Mouse (Mus musculus) CD4-positive, CD25-positive, alpha-beta regulatory T cell, adult 2 months (primary cell): ENCODE measurements around the gene Eno3.
A peak's percentile ranks its signal among the peaks of the same experiment; 100 is the strongest.

Experiments
- DNase-seq: peaks from one replicate; pipeline ENCODE4 v3.0.0-alpha.2; 2012; ENCODE audit warnings: low read depth, low spot score

Gene Eno3

DNA sequence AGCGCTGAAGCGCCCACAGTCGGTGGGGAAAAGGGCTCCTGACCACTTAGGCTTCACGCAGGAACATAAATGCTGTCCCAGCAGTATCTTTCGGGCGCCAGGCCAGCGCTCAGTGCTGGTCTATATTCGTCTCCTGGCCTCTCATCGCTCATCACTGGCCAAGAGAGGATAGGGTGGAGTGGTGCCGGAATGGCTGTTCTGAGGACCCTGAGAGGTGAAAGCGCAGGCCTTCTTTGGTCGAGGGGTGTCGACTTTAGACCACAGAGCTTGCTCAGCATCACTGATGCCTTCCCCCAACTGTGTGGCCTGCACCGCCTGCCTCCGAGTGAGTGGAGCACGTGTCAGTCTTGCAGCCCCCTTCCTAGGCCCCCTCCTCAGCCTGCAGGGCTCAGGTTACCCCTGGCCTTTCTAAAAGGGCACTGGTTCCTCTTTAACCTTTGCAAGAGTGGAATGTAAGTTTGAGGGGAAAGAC is 510 bp upstream of the Eno3 start:
- peak; percentile 26 for DNase-seq

DNA sequence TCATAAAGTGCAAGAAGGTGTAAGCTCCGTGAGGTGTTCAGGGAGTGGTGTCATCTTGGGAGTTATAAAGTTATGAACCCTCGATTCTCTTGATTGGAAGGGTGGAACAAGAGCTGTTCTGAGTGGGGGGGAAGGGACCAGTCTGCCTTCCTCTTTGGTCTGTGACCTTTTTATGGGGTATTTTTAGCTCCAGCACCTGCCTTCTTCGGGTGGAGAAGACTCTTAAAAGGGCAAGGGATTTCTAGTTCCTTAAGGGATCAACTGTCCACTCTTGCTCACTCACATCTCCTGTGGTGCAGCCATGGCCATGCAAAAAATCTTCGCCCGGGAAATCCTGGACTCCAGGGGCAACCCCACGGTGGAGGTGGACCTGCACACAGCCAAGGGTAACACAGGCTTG is 571 bp downstream of the Eno3 start:
- DNase-seq: peak; percentile 30

DNA sequence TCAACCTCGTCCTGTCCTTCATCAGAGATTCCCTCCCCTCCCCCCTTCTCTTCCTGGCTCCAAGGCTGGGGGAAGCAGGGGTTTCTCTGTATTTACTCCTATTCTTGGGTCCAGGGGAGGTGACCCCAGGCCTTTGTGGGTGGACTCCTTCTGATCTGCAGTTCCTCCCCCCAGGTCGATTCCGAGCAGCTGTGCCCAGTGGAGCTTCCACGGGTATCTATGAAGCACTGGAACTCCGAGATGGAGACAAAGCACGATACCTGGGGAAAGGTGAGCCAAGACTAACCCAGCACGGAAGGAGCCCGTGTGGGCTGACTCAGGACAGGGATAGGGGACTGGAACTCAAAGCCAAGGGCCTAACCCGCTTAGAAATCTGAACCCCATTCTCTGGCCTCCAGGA is 989 bp downstream of the Eno3 start:
- no peak for DNase-seq

DNA sequence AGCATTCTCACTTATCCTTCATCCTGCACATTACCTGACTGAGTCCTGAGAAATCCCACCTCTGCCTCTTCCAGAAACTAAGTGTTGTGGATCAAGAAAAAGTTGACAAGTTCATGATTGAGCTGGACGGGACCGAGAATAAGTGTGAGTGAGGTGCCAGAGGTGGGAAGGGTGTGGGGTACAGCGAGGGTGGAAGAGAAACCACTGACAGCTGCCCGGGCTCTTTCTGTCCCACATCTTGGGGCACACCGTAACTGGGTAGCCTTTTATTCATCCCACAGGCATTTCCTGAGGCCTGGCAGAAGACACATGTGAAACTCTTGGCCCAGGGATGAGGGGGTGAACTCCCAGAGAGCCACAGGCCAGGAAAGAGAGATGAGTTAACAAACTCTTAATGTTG is 1.5 kb downstream of the Eno3 start:
- DNase-seq: no peak

GRCm38 (mm10) chr11:70658942-70659341 is 1.9 kb downstream of the Eno3 start:
- DNase-seq: no peak

GRCm38 (mm10) chr11:70660571-70660970 is 3.6 kb downstream of the Eno3 start:
- no peak for DNase-seq

GRCm38 (mm10) chr11:70663101-70663500 is 6.1 kb downstream of the Eno3 start:
- no peak for DNase-seq

GRCm38 (mm10) chr11:70663957-70664356 is 7.0 kb downstream of the Eno3 start:
- DNase-seq: no peak

DNA sequence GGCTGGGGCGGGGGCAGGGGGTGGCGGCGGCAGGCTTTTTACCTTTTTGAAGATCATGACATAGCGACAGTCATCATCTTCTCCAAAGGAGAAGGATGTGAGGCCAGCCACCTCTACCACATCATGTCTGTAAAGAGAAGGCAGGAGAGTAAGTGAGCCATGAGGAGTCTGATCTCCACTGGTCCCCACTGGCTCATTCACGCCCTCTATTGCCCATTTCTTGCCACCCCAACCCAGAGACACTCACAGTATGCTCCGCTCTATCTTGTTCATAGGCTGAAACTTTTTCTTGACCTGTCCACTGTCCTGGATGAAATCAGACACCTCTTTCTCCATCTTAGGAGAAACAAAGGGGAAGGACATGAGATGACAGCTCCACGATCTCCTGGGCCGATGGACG is 7.7 kb downstream of the Eno3 start:
- DNase-seq: peak; percentile 43

DNA sequence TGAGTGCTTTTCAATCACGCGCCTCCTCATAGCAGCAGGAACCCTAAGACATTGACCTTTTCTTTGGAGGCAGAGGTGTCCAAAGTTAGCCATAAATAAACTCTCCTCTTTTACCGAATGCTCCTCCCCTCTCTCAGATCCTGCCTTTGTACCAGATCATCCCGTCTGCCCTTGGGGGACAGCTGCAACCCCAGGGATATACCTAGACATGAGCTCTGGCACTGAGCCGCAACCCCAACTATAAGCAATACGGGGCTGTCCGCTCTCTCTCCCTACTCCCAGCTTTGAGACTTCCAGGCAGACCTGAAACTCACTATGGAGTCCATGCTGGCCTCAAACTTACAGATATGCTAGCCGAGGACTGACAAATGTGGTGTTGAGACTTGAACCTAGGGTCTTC is 9.7 kb downstream of the Eno3 start:
- no peak for DNase-seq

DNA sequence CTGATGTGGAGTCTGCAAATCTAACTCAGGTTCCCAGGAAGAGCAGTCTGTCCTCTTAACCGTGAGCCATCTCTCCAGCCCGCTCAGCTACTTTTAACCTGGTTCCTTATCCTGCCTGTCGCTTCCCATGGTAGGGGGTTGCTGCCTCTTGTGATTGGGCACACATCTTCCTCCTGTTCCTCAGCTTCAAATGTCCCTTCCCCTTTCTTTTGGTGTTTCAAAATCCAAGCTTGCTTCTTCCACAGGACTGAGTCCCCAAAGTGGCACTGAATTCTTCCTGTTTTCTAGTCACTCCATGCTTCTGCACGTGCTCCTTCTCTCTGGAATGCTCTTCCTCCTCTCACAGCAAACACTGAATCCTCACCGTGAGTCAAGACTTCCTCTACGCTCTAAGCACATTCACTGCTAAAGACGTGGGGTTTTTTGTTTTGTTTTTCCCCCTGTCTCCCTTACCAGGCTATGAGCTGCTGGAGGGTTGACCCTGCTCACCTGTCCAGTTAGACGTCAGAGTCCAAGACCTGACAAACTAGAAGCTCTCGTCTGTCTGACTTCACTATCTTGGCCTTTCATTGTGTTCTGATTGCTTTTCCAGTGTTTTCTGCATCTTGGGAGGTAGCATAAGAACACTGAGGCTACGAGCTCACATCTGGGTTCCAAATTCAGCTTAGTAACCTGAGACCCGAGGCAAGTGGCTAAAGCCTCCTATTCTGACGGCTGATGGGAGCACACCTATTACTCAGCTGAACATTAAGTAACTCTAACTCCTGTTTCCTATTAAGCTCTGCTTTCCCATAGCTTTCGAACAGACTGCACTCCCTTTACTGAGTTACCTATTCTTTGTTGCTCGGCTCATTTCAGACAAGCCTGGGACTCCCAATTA is 10.5 kb downstream of the Eno3 start:
- DNase-seq: no peak

DNA sequence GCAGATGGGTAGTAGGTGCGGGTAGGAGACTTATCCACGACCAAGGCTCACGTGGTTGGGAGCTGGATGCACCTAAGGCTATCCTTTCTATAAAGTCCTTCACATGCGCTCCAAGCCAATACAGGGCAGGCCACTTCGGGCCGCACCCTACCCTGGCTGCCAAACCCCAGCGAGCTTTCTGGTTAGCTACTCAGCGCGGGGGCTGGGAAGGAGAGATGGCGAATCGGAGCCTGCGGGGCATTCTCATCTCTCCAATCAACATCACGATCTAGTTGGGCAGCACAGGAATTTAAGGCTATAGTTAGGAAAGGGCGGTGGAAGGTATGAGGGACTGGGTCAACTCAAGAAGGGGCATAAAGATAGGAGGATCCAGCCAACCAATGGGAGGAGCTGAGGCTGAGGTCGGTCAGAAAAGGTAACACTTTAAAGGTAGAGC is 11.4 kb downstream of the Eno3 start:
- no peak for DNase-seq

GRCm38 (mm10) chr11:70668771-70669505 is 11.9 kb downstream of the Eno3 start, which contains the start of gene Spag7:
Gene Spag7 (minus strand): TSS chr11:70669416.
- peak; percentile 98 for DNase-seq

DNA sequence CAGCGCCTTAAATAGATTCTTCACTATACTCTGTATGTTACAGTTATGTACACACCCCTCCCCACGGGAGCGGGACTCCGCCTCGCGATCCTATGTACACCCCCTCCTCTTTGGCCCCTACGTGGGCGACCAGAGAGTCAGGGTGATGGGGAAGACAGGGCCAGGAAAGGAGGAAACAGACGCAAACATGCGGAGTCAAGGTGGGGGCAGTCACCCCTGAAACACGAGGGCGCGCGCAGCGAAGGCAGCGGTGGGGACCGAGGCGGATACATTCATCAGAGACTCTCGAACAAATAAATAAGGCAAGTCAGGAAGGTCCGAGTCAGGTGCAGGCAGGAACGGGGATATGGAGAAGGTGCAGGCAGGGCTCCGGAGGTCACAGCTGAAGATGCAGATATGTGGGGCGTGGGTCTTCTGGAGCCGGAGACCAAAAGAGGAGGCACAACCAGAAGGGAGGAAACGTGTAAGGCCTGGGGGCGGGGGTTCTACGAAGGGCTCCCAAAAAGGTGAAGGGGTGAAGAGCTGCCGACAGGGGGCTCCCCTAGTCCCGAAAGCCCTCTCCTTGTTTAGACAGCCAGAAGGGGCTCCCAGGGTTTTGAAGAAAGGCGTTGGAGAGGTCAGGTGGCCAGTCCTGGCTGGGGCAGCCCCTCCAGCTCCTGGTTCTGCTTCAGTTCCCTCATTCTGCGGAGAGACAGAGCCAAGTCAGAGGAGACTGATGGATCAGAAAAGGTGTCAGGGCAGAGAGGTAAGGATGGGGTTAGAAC is 12.8 kb downstream of the Eno3 start:
- DNase-seq: peak; percentile 91

- no peak for DNase-seq
Observed at GRCm38 (mm10) chr11:70670483-70670882, 13.5 kb downstream of the Eno3 start.

DNA sequence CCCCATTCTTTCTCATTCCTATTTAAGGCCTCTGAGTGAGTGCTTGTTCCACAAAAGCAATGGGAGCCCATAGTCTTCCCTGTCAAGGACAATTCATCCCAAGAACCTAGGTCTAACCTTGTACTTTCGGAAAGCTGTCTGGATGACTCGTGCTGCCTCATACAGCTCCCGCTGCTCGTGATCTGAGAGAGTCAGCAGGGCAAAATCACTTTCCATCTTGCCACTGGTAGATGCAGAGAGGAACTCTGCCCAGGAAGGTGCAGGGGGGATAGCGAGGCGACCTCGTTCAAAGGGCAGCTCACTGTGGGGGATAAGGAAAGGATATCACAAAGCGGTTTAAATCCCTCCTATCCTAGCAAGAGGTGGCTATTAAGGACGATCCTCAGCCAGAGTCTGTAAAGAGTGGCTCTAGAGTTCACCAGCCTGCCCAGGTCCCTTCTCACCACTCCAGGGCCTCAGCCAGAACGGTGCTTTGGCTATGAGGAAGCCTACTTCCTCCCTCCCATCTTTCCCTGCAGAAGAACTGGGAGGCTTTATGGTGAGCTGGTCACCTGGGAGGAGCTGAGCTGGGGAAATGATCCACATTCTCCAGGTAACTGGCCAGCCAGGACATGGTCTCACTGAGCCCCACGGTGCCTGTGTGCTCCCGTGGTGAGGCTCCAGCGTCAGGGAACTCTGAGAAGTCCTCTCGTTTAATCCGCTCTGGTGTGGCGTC is 14.5 kb downstream of the Eno3 start:
- DNase-seq: no peak

GRCm38 (mm10) chr11:70674014-70674413 is 17.0 kb downstream of the Eno3 start:
- no peak for DNase-seq

DNA sequence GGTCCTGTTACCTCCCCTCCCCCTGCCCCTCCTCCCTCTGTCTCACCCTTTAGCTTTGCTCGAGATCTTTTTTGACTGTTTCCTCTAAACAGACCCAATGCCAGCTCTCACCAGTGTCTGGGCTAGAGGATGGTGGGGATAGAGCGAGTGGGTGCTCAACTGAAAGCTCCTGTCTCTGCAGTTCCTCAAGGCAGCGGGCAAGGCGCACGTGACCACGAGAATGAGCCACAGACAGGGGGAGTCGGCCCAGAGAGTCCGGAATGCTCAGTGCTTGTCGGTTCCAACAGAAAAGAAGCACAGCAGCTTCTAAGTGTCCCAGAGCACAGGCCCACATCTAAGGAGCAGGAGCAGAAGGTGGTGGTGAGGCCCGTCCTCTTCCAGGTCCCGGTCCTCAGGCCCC is 17.5 kb downstream of the Eno3 start:
- no peak for DNase-seq

GRCm38 (mm10) chr11:70678092-70678491 is 21.1 kb downstream of the Eno3 start:
- DNase-seq: no peak

- no peak for DNase-seq
Observed at GRCm38 (mm10) chr11:70678576-70678975, 21.6 kb downstream of the Eno3 start.

GRCm38 (mm10) chr11:70679361-70679760 is 22.4 kb downstream of the Eno3 start:
- DNase-seq: no peak
